Mouse (Mus musculus): ENCODE measurements around the gene Sgpp2. TPM values are rescaled to one million over a fixed set of nuclear protein-coding genes. Genes with fewer than 3 reads are reported as not detected.

The Sgpp2 gene
- polyA plus RNA-seq (2015; fragmentation: Nextera tagmentation; extraction: Ambion mirVana) = 19.5 and 22.5 TPM in 2 replicates

DNA sequence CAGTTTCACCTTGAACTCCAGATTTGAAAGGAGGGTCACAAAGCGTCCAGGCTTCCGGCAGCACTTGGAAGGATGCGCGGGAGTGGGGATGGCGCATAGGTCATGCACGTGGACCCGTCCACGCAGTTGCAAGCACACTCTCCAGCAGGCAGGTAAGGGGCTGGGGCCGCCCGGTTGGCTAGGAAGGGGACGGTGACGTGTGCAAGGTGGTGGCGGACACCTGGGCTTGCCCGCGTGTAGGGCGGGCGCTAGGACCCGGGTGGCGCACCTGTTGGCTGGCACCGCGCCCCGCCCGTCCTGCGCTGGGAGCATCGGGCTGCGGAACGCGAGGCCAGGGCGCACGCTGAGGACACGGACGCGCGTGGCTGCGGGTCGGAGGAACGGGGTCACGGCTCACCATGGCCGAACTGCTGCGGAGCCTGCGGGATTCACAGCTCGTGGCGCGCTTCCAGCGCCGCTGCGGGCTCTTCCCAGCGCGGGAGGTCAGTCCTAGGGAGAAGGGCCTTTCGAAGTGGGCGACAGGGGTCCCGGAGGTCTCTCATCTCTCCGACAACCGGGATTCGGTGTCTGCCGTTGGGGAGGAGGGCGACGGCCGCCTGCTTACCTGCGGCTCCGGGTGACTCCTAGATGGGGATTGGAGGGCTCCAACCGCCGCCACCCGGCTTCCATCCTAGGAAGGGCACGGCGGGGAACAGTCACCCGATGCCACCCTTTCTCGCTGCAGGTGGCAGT, at the start of gene Sgpp2:
Gene Sgpp2, plus strand, starts transcription at position 325 of the 732 bp plus-strand sequence.
- Histone ChIP-seq H3K9ac (peak within 1 kb of the TSS; percentile 34), H3K27me3 (replicated peaks) (peaks cover 9% of the 10 kb centered on the region), H3K27ac (peak within 1 kb of the TSS; percentile 13), H3K9me3 (no peaks in the 10 kb centered on the region), H3K4me3 (replicated peaks) (peak within 1 kb of the TSS; percentile 59), H3K4me2 (peak within 1 kb of the TSS; percentile 84), H3K36me3 (no peaks in the 10 kb centered on the region), H3K4me1 (peaks cover 14% of the 10 kb centered on the region)
- peak; percentile 76 for ATAC-seq (ENCODE audit: insufficient read depth, low FRiP score, low read depth)
- WGBS = 1% methylated on average over 66 of the region's 68 CpGs

DNA sequence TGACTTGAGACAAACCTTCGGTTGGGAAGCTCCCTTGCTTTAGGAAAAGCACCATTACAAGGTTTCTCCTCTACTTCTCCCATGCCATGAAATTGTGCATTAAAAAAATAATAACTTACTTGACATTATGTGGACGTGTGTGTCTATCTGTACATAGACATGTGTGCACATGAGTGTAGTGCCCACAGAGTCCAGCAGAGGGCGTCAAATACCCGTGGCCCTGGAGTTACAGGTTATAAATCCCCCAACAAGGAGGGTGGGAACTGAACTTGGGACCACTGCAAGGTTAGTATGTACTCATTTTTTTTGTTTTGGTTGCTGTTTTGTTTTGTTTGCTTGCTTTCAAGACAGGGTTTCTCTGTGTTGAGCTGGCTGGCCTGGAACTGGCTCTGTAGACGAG, 42.6 kb upstream of the Sgpp2 start:
- WGBS = 64% methylated on average over 5 of the region's 5 CpGs
- no peak for ATAC-seq (ENCODE audit: insufficient read depth, low FRiP score, low read depth)
- no peaks in the 10 kb centered on the region for H3K27me3 ChIP-seq (replicated peaks)

DNA sequence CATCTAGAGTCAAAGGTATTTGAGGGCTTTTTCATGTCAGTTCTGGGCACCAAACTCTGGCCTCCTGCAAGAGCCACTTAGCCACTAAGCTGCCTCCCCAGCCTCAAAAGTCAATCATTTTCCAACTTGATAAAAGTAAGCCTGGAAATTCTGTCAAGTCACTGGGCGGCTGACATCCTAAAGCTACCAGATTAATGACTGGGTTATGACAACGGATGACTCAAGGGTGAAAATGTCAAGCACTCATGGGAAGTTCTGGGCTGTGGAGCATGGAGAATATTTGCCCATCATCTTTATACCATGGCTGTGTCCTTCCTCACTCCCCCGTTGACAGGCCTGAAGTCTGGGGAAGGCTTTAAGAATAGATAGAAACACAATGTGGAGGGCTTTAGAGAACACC, 37.2 kb upstream of the Sgpp2 start:
- WGBS = 71% methylated on average over 3 of the region's 3 CpGs

More for the DNA sequence above, 42.6 kb upstream of the Sgpp2 start:
- H3K4me3 ChIP-seq (replicated peaks) = no peak overlapping the region
- no peaks in the 10 kb centered on the region for H3K4me1 ChIP-seq
- H3K9me3 ChIP-seq = no peaks in the 10 kb centered on the region
- H3K36me3 ChIP-seq = no peaks in the 10 kb centered on the region
- no peak overlapping the region for H3K4me2 ChIP-seq
- H3K27ac ChIP-seq = no peak overlapping the region
- no peak overlapping the region for H3K9ac ChIP-seq

DNA sequence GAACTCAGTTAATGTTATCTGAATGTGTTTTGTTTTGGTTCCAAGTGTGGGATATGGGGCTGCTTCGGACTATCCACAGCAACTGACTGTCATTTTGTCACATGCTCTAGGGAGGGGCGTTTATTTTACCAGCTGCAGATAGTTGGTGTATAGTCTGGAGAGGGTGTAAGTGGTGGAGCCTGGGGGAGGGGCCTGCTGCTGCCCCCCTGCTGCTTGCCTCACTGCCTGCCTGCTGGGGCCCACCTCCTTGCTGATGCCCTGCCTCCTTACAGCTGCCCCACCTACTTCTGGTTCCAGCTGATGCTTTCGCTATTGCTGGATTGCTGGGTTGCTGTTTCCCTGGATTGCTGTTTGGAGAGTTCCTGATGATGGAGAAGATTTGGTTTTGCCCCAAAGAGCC, 31.0 kb upstream of the Sgpp2 start:
- 29% methylated on average over 3 of the region's 3 CpGs for WGBS
- Histone ChIP-seq H3K4me2 (no peak overlapping the region), H3K9me3 (no peaks in the 10 kb centered on the region), H3K36me3 (no peaks in the 10 kb centered on the region), H3K9ac (no peak overlapping the region), H3K27me3 (replicated peaks) (no peaks in the 10 kb centered on the region), H3K4me1 (no peaks in the 10 kb centered on the region), H3K27ac (no peak overlapping the region), H3K4me3 (replicated peaks) (no peak overlapping the region)
- ATAC-seq (ENCODE audit: insufficient read depth, low FRiP score, low read depth) = no peak

More for the DNA sequence above, 37.2 kb upstream of the Sgpp2 start:
- no peaks in the 10 kb centered on the region for H3K27me3 ChIP-seq (replicated peaks)
- ATAC-seq (ENCODE audit: insufficient read depth, low FRiP score, low read depth) = no peak
- no peak overlapping the region for H3K4me2 ChIP-seq
- no peak overlapping the region for H3K4me3 ChIP-seq (replicated peaks)
- no peak overlapping the region for H3K9ac ChIP-seq
- H3K27ac ChIP-seq = no peak overlapping the region
- H3K36me3 ChIP-seq = no peaks in the 10 kb centered on the region
- no peaks in the 10 kb centered on the region for H3K4me1 ChIP-seq
- H3K9me3 ChIP-seq = no peaks in the 10 kb centered on the region

DNA sequence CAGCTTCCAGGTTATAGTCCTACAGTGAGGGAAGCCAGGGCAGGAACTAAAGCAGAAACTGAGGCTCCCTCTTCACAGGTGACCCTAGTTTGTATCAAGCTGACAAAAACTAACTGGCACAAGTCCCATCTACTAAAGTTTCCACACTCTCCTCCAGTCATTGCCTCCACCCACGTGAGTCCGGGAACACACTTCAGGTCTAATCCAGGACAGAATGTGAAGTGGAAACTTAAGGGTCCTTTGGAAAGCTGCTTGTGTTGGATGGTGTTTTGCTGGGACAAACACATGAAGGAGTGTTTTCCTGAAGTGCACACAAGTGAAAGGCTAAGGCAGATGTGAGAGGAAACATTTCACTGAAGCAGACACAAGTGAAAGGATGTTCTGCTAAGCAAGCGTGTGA, 17.7 kb upstream of the Sgpp2 start:
- 88% methylated on average over 3 of the region's 3 CpGs for WGBS
- H3K4me2 ChIP-seq = no peak overlapping the region
- H3K4me3 ChIP-seq (replicated peaks) = no peak overlapping the region
- H3K4me1 ChIP-seq = no peaks in the 10 kb centered on the region
- no peak overlapping the region for H3K27ac ChIP-seq
- no peak for ATAC-seq (ENCODE audit: insufficient read depth, low FRiP score, low read depth)
- no peak overlapping the region for H3K9ac ChIP-seq
- no peaks in the 10 kb centered on the region for H3K27me3 ChIP-seq (replicated peaks)
- H3K36me3 ChIP-seq = no peaks in the 10 kb centered on the region
- H3K9me3 ChIP-seq = no peaks in the 10 kb centered on the region

DNA sequence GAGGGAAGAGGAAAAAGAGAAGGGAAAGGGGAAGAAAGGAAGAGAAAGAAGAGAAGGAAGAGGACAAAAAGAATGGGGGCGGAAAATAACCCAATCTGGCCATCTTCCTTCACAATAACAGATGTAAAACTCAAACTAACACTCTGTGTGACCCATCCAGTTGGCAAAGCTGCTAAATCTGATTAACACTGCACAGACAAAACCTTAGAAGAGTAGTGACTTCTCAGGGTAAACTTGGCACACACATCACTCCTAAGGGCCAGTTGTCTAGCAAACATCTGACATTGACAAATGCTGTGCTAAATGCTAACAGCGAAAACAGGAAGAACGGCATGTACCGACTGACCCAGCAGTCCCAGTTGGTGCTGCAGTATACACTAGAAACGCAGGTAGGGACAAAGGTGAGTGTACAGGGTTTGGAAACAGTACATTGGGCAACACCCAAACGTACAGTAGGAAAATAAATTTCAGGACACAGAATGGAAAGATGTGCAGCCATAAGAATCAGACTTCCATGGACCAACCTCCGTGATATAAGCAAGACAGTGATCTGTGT, 10.4 kb upstream of the Sgpp2 start:
- no peak overlapping the region for H3K9ac ChIP-seq
- H3K27ac ChIP-seq = no peak overlapping the region
- 61% methylated on average over 7 of the region's 7 CpGs for WGBS
- no peaks in the 10 kb centered on the region for H3K36me3 ChIP-seq
- no peaks in the 10 kb centered on the region for H3K4me1 ChIP-seq
- no peaks in the 10 kb centered on the region for H3K9me3 ChIP-seq
- H3K4me2 ChIP-seq = no peak overlapping the region
- no peaks in the 10 kb centered on the region for H3K27me3 ChIP-seq (replicated peaks)
- no peak for ATAC-seq (ENCODE audit: insufficient read depth, low FRiP score, low read depth)
- H3K4me3 ChIP-seq (replicated peaks) = no peak overlapping the region

DNA sequence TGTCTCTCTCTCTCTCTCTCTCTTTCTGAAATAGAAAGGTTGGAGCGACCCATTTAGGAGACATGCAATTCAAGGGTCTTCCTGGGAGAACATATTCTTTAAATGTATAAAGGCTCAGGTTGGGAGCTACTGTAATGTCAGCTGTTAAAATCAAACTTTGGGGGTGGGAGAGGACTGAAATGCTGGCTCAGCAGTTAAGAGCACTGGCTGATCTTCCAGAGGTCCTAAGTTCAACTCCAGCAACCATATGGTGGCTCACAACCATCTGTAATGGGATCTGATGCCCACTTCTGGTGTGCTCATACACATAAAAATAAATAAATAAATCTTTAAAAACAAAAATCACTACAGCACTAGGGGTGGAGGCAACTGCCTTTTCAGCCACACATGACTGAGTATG, 1.5 kb upstream of the Sgpp2 start:
- Histone ChIP-seq H3K9me3 (no peaks in the 10 kb centered on the region), H3K27ac (no peak overlapping the region), H3K4me1 (peaks cover 14% of the 10 kb centered on the region), H3K27me3 (replicated peaks) (peaks cover 9% of the 10 kb centered on the region), H3K4me3 (replicated peaks) (no peak overlapping the region), H3K4me2 (no peak overlapping the region; the same call in 1 of the 2 replicates), H3K9ac (no peak overlapping the region), H3K36me3 (no peaks in the 10 kb centered on the region)
- 68% methylated on average over 1 of the region's 1 CpGs for WGBS
- ATAC-seq (ENCODE audit: insufficient read depth, low FRiP score, low read depth) = no peak

DNA sequence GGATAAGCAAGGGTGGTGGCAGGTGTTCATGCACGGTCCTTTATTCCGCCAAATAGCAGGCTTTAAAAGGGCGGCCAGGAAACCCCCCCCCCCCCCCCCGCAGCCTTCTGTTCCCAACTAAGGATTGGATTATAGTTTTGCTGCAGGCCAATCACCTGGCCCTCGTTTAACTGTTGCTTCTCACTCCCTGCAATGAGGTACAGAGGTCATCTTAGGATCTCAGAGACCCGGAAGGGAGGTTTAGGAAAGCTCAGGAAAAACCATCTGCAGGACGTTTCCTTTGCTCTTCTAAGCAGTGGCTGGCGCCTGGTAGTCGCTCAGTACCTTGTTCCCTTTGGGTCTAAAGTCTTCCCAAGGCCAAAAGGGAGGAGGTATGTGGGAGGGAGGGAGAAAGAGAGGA, 865 bp upstream of the Sgpp2 start:
- ATAC-seq (ENCODE audit: insufficient read depth, low FRiP score, low read depth) = no peak
- 6% methylated on average over 9 of the region's 9 CpGs for WGBS
- Histone ChIP-seq H3K27me3 (replicated peaks) (peaks cover 9% of the 10 kb centered on the region), H3K9me3 (no peaks in the 10 kb centered on the region), H3K4me2 (peak overlapping the region; percentile 84), H3K27ac (no peak overlapping the region), H3K4me3 (replicated peaks) (no peak overlapping the region), H3K36me3 (no peaks in the 10 kb centered on the region), H3K9ac (no peak overlapping the region), H3K4me1 (peaks cover 14% of the 10 kb centered on the region)

DNA sequence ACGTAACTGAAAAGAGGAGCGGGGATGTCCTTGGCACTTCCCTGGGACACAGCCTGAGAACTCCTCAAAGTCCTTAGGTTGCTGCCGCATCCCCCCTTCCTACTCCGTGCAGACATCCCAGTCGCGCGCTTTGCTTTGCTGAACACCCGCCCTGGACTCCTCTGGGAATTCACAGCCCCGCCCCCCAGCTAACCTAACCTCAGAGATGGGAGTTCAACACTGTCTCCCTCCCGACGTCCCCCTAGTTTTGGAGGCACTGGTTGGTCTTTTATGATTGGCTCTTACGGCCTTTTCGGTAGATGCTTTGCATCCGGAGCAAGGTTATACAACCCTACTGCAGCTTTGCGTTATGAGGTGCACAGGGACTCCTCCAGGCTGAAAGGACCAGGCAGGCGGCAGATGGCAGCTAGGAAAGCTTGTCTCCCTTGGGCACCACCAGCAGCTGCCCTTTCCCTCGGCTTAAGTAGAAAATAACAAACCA, 756 bp downstream of the Sgpp2 start:
- under 1% methylated on average over 17 of the region's 17 CpGs for WGBS
- Histone ChIP-seq H3K9ac (0 out of 2 replicates have a peak overlapping the region, but pooled peaks have one; percentile 34), H3K4me1 (peaks cover 14% of the 10 kb centered on the region), H3K36me3 (no peaks in the 10 kb centered on the region), H3K27me3 (replicated peaks) (peaks cover 9% of the 10 kb centered on the region), H3K4me3 (replicated peaks) (peak overlapping the region; percentile 59), H3K27ac (peak overlapping the region; percentile 13), H3K9me3 (no peaks in the 10 kb centered on the region), H3K4me2 (peak overlapping the region; percentile 84)
- ATAC-seq (ENCODE audit: insufficient read depth, low FRiP score, low read depth) = 0 out of 2 replicates have a peak, but pooled peaks have one; percentile 6

DNA sequence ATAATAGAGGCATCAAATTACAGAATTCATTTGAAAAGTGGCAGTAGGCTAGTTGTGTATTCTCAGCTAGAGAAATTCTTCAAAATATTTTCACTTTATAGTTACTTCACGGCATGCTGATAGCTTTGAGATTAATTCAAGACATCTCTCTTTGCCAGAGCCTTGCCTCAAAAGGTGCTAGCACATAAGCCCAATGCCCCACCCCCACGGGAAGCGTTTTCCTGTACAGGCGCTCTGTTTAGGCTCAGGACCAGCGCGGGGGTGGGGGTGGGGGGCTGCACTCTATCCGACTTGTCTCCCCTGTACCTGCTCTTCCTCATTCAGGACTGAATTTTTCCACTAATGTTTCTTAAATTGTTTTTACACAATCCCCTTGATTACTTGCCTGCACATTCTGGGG, 1.3 kb downstream of the Sgpp2 start:
- Histone ChIP-seq H3K36me3 (no peaks in the 10 kb centered on the region), H3K27me3 (replicated peaks) (peaks cover 9% of the 10 kb centered on the region), H3K4me2 (peak overlapping the region; percentile 84), H3K27ac (peak overlapping the region; percentile 37; the same call in 1 of the 2 replicates), H3K4me1 (peaks cover 14% of the 10 kb centered on the region), H3K4me3 (replicated peaks) (peak overlapping the region; percentile 59), H3K9me3 (no peaks in the 10 kb centered on the region), H3K9ac (no peak overlapping the region)
- 4% methylated on average over 7 of the region's 7 CpGs for WGBS
- ATAC-seq (ENCODE audit: insufficient read depth, low FRiP score, low read depth) = no peak

DNA sequence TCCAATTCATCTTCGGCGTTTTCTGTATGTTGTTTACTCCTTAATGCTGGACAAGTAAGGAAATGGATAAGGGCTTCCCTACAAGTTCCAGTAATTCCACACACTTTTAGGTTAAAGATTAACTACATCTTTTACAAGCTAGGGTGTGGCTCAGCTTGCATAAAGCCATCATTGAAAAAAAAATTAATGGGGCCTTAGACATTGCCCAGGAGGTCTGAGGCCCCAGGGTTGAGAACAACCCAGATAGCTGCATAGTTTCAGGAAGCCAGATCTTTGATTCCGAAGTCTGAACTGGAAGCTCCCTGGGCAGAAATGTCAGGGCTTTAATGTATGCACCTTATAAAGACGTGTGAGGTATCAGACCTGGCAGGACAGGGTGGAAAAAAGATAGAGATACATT, 2.8 kb downstream of the Sgpp2 start:
- H3K9ac ChIP-seq = no peak overlapping the region
- peaks cover 9% of the 10 kb centered on the region for H3K27me3 ChIP-seq (replicated peaks)
- ATAC-seq (ENCODE audit: insufficient read depth, low FRiP score, low read depth) = peak; percentile 82
- no peak overlapping the region for H3K4me3 ChIP-seq (replicated peaks)
- peaks cover 14% of the 10 kb centered on the region for H3K4me1 ChIP-seq
- H3K36me3 ChIP-seq = no peaks in the 10 kb centered on the region
- H3K9me3 ChIP-seq = no peaks in the 10 kb centered on the region
- H3K4me2 ChIP-seq = no peak overlapping the region; the same call in 1 of the 2 replicates
- peak overlapping the region; percentile 78 for H3K27ac ChIP-seq
- 44% methylated on average over 4 of the region's 4 CpGs for WGBS

DNA sequence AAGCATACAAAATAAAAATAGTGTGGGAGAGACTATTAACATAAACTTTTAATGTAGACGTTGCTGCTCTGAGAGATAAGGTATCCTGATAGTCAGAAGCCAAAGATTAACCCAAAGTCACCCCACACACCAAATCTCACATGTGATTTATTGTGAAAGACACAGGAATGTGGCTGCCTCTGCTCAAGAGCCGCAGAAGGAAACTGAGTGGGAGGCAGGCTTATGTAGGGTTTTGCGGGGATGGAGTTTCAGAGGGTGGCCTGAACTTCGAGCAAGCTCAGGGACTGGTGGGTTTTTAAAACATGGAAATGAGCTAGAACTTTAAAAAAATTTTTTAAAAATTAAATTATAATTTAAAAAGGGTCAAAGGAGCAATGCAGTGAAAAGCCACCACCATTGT, 3.8 kb downstream of the Sgpp2 start:
- Histone ChIP-seq H3K4me3 (replicated peaks) (no peak overlapping the region), H3K4me2 (no peak overlapping the region), H3K9ac (no peak overlapping the region), H3K4me1 (peaks cover 14% of the 10 kb centered on the region), H3K36me3 (no peaks in the 10 kb centered on the region), H3K27ac (no peak overlapping the region), H3K27me3 (replicated peaks) (peaks cover 9% of the 10 kb centered on the region), H3K9me3 (no peaks in the 10 kb centered on the region)
- ATAC-seq (ENCODE audit: insufficient read depth, low FRiP score, low read depth) = no peak
- WGBS = 58% methylated on average over 4 of the region's 4 CpGs

Measured in stomach, embryonic 15.5 days (tissue).